Mouse (Mus musculus) intestine, embryonic 15.5 days (tissue): ENCODE results near the gene Epb41l1. TPM values are rescaled to one million over a fixed set of nuclear protein-coding genes. Genes with fewer than 3 reads are reported as not detected.
A peak's percentile ranks its signal among the peaks of the same experiment; 100 is the strongest.

Source experiments
- ATAC-seq: fragments of 200-750 bp; cut with Nextera tagmentation; 2 replicates; pipeline ENCODE4 v1.8.0; 2017; ENCODE audit warnings: moderate TSS enrichment, moderate library complexity
- H3K27ac ChIP-seq: fragments of 300-500 bp; sonication (generic); 2 replicates; pipeline ENCODE4 v1.5.1; 2015; ENCODE audit warnings: mild to moderate bottlenecking, inconsistent platforms
- H3K27me3 ChIP-seq: fragments of 300-500 bp; sonication (generic); replicated peaks from 2 replicates; pipeline ENCODE4 v1.6.1; 2015; ENCODE audit warnings: inconsistent platforms
- H3K36me3 ChIP-seq: fragments of 300-500 bp; sonication (generic); 2 replicates; pipeline ENCODE4 v1.6.1; 2015; ENCODE audit warnings: inconsistent platforms
- H3K4me1 ChIP-seq: fragments of 300-500 bp; sonication (generic); replicated peaks from 2 replicates; pipeline ENCODE4 v1.6.1; 2015; ENCODE audit warnings: inconsistent platforms
- H3K4me2 ChIP-seq: fragments of 300-500 bp; sonication (generic); replicated peaks from 2 replicates; pipeline ENCODE4 v1.6.1; 2015; ENCODE audit warnings: mild to moderate bottlenecking, inconsistent platforms
- H3K4me3 ChIP-seq: fragments of 300-500 bp; sonication (generic); replicated peaks from 2 replicates; pipeline ENCODE4 v1.5.1; 2015; ENCODE audit warnings: inconsistent platforms
- H3K9ac ChIP-seq: fragments of 300-500 bp; sonication (generic); 2 replicates; pipeline ENCODE4 v1.6.1; 2015; ENCODE audit warnings: inconsistent platforms
- H3K9me3 ChIP-seq: fragments of 300-500 bp; sonication (generic); 2 replicates; pipeline ENCODE4 v1.6.1; 2016; ENCODE audit warnings: inconsistent platforms
- WGBS: fragments of 180-500 bp; shearing (Covaris S2); methylation state at CpG from one replicate; pipeline ENCODE4 v1.1.7; 2015; 5-methylcytosine and 5-hydroxymethylcytosine counted together
- polyA plus RNA-seq: library from polyadenylated mRNA; unstranded; fragments of >200 nt; fragmentation: Nextera tagmentation; extraction: Ambion mirVana; gene quantifications from 2 replicates; pipeline ENCODE4 v1.2.1, GENCODE M21; 2015

Gene Epb41l1
- polyA plus RNA-seq, 1 experiment from 2014 or later = 1.9 TPM

DNA sequence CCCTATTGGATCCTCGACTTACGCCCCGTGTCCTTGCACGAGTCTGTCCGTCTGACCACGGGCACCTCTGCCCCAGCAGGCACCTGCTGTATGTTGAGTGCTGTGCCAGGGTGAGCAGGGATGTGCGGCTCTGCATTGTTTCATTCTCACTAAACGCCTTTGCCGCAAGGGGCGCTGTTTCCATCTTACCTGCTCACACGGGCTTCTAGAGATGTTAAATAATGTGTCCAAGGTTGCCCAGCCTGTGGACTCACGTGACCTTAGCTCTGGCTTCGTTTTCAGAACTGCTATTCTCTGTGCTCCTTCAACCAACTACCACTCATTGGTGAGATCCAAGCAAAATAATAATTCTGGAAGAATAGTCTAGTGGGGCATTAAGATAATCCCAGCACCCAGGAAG is 61.6 kb downstream of the Epb41l1 start:
- no peak overlapping the region for H3K4me2 ChIP-seq
- 41% methylated on average over 13 of the region's 13 CpGs for WGBS
- H3K4me1 ChIP-seq = no peaks in the 10 kb centered on the region
- H3K27me3 ChIP-seq = no peaks in the 10 kb centered on the region
- ATAC-seq = peak; percentile 36; the same call in 1 of the 2 replicates
- H3K9ac ChIP-seq = no peak overlapping the region
- no peak overlapping the region for H3K27ac ChIP-seq
- H3K4me3 ChIP-seq = no peak overlapping the region
- peaks cover 2% of the 10 kb centered on the region; the same call in 1 of the 2 replicates for H3K36me3 ChIP-seq
- H3K9me3 ChIP-seq = no peaks in the 10 kb centered on the region

DNA sequence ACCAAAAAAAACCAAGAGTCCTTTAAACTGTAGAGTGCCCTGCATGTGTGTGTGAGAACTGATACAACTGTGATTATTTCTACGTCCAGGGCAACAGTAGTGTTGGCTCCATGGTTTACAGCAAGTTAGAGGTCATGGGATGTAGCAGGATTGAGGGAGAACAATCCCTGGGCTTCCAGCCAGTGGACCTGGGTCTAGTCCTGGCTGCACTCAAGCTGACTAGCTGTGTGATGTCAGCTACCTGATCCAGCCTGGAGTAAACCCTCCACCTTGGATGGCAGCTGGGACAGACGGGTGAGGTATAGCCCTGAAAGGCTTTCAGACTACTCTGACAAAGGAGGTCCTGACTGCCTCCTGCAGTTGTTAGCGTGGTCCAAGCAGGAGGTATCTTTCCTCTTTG is 62.1 kb downstream of the Epb41l1 start:
- no peak for ATAC-seq
- no peaks in the 10 kb centered on the region for H3K27me3 ChIP-seq
- H3K4me3 ChIP-seq = no peak overlapping the region
- WGBS = 89% methylated on average over 3 of the region's 3 CpGs
- H3K27ac ChIP-seq = no peak overlapping the region
- H3K4me1 ChIP-seq = no peaks in the 10 kb centered on the region
- no peak overlapping the region for H3K4me2 ChIP-seq
- H3K9ac ChIP-seq = no peak overlapping the region
- peaks cover 2% of the 10 kb centered on the region; the same call in 1 of the 2 replicates for H3K36me3 ChIP-seq
- no peaks in the 10 kb centered on the region for H3K9me3 ChIP-seq

DNA sequence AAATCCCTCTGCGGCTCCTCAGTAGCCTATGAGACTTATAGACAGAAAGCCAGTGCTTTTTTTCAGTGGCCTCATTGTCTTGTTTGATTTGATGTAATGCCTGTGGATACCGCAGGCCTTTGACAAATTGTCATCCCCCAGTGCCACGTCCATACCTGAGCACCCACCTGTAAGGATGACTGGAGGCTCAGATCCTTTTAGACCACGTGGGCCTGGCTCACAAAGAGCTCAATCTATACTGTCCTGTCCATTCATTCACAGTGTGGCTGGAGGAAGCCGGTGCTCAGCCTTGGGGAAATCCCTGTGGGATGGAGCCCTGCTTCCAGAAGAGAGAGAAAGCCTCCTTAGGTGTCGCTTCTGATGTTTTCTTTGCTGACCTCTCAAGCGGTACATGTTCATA is 62.5 kb downstream of the Epb41l1 start:
- Histone ChIP-seq H3K4me2 (no peak overlapping the region), H3K4me3 (no peak overlapping the region), H3K9ac (no peak overlapping the region), H3K9me3 (no peaks in the 10 kb centered on the region), H3K27me3 (no peaks in the 10 kb centered on the region), H3K36me3 (peaks cover 2% of the 10 kb centered on the region; the same call in 1 of the 2 replicates), H3K4me1 (no peaks in the 10 kb centered on the region), H3K27ac (no peak overlapping the region)
- WGBS = 92% methylated on average over 7 of the region's 7 CpGs
- ATAC-seq = no peak

DNA sequence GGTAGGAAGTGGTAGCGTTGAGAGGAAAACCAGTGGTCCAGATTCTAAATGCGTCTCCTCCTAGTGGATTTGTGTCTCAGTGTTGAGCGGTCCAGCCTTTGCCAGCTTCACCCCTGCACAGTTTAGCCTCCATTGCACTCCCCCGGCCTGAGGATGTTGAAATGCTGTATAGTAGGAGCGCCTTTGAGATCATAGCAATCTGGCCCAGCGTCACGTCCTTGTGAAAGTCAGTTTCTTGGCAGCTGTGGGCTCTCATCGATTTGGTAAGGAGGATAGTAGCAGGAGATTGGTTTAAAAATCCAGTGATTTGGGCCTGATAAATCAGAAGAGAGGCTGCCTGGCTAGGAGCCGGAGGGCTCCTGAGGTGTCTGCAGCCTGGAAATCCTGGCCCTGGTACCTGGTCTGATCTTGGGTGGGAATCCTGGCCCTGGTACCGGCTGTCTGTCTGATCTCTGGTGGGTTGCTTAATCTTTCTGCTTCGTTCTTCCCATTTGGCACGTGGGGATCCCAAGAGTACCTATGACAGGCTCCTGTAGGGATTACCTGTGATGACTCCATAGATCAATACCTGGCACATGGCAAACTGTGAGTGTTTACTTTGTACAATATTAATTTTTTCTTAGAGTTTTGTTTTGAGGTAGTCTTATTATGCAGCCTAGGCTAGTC is 65.5 kb downstream of the Epb41l1 start:
- H3K27ac ChIP-seq = no peak overlapping the region
- 90% methylated on average over 12 of the region's 12 CpGs for WGBS
- H3K27me3 ChIP-seq = no peaks in the 10 kb centered on the region
- peaks cover 2% of the 10 kb centered on the region; the same call in 1 of the 2 replicates for H3K36me3 ChIP-seq
- no peak for ATAC-seq
- H3K9ac ChIP-seq = no peak overlapping the region
- H3K4me3 ChIP-seq = no peak overlapping the region
- H3K4me1 ChIP-seq = 0 out of 2 replicates have a peak, but pooled peaks cover 2% of the 10 kb centered on the region
- no peak overlapping the region for H3K4me2 ChIP-seq
- no peaks in the 10 kb centered on the region for H3K9me3 ChIP-seq

DNA sequence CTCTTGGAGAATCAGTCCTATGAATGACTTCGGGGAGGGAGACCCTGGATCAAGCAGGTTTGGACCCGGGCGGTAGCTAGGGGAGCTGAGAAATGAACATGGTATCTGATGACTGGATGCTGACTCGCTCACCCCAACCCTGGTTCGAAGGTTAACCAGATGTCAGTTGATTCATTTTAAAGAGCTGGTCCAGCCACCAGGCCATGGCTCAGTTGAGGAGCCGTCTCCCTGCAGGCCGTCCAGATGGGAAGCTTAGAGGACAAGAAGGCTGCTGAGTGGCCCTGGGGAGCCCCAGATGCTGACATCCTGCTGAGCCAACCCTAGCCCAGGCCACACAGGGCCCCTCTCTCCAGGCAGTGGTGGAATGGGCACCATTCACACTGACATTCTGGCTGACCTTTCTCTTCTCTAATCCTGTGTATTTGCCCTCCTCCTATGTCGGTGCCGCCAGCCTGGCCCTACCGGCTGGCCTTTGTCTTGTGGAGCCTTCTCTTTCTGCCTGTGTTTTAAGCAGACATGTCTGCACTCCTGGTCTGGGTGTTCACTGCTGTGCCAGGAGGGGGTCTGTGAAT is 67.0 kb downstream of the Epb41l1 start:
- H3K9me3 ChIP-seq = no peaks in the 10 kb centered on the region
- ATAC-seq = no peak
- 0 out of 2 replicates have a peak, but pooled peaks cover 2% of the 10 kb centered on the region for H3K36me3 ChIP-seq
- no peak overlapping the region for H3K9ac ChIP-seq
- no peak overlapping the region for H3K4me2 ChIP-seq
- no peak overlapping the region for H3K27ac ChIP-seq
- 0 out of 2 replicates have a peak, but pooled peaks cover 2% of the 10 kb centered on the region for H3K4me1 ChIP-seq
- no peaks in the 10 kb centered on the region for H3K27me3 ChIP-seq
- WGBS = 80% methylated on average over 10 of the region's 10 CpGs
- H3K4me3 ChIP-seq = no peak overlapping the region

DNA sequence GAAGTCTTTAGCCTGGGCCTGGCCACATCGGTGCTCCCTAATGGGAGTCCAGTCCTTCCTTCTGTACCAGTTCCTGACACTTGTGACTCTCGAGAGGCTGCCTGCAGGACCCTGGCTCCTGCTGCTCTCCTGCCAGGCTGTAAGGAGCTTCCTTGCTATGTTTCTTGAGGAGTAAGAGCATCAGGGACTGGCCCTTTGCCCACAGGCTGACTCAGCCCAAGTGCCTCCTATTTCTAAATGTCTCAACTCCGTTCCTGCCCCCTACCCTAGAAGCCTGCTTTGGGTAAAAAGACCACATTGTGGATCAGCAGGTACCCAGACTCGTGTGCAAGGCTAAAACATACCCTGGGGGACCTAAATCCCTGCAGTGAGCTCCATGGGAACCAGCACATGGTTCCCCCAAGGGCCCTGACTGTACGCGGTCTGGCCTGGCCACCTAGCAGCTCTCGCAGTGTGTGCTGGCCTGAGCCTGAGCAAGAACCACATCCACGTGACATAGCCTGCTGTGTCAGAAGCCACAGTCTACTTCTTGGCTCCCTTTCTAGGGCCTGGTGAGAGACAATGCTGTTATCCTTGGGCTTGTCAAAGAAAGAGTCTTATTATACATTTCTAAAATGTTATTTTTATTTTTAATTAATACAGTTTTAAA is 67.6 kb downstream of the Epb41l1 start:
- 79% methylated on average over 8 of the region's 8 CpGs for WGBS
- Histone ChIP-seq H3K27me3 (no peaks in the 10 kb centered on the region), H3K4me3 (no peak overlapping the region), H3K9ac (no peak overlapping the region), H3K4me1 (0 out of 2 replicates have a peak, but pooled peaks cover 2% of the 10 kb centered on the region), H3K9me3 (no peaks in the 10 kb centered on the region), H3K27ac (no peak overlapping the region), H3K4me2 (no peak overlapping the region), H3K36me3 (0 out of 2 replicates have a peak, but pooled peaks cover 2% of the 10 kb centered on the region)
- ATAC-seq = no peak

DNA sequence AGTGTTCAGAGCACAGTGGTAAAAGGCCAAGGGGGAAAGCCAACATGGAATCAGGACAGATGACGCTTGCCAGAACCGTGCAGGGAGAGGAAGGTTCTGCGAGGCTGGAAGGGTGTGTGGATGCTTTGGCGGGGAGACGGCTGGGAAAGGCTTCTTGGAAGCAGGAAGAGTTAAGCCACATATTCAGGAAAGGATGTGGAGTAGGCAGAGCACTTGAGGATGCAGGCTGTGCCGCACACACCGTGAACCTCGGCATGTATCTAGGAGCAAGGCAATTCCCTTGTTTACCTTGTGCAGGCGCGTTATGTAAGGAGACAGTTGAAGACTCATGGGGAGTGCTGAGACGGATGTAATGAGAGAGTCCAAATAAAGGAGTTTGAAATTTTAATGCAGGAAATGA is 69.5 kb downstream of the Epb41l1 start:
- no peak for ATAC-seq
- Histone ChIP-seq H3K4me1 (0 out of 2 replicates have a peak, but pooled peaks cover 2% of the 10 kb centered on the region), H3K9ac (no peak overlapping the region), H3K27ac (no peak overlapping the region), H3K36me3 (peaks cover 5% of the 10 kb centered on the region; the same call in 1 of the 2 replicates), H3K4me2 (no peak overlapping the region), H3K4me3 (no peak overlapping the region), H3K27me3 (no peaks in the 10 kb centered on the region), H3K9me3 (no peaks in the 10 kb centered on the region)
- WGBS = 27% methylated on average over 11 of the region's 11 CpGs

DNA sequence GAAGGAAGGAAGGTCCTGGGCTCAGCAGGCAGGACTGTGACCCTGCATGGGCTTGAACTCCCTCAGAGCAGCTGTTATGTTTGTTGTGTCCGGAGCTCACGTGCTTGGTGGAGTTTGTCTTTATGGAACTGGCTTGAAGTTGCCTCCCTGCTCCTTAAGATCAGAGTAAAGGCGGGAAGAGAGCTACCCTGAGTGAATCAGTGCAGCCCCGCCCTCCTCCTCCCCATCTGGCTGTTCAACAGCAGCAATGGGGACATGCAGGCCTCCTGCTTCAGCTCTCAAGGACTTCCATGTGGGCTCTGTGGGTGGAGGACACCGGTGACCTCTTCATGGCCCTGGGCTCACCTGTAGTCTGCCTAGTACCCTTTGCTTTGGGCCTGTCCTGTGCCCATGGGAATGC is 71.1 kb downstream of the Epb41l1 start:
- no peak overlapping the region for H3K4me3 ChIP-seq
- no peak for ATAC-seq
- H3K9ac ChIP-seq = no peak overlapping the region
- no peaks in the 10 kb centered on the region for H3K27me3 ChIP-seq
- no peaks in the 10 kb centered on the region for H3K9me3 ChIP-seq
- H3K4me2 ChIP-seq = no peak overlapping the region
- H3K4me1 ChIP-seq = 0 out of 2 replicates have a peak, but pooled peaks cover 2% of the 10 kb centered on the region
- peaks cover 8% of the 10 kb centered on the region; the same call in 1 of the 2 replicates for H3K36me3 ChIP-seq
- H3K27ac ChIP-seq = no peak overlapping the region
- WGBS = 64% methylated on average over 5 of the region's 5 CpGs

DNA sequence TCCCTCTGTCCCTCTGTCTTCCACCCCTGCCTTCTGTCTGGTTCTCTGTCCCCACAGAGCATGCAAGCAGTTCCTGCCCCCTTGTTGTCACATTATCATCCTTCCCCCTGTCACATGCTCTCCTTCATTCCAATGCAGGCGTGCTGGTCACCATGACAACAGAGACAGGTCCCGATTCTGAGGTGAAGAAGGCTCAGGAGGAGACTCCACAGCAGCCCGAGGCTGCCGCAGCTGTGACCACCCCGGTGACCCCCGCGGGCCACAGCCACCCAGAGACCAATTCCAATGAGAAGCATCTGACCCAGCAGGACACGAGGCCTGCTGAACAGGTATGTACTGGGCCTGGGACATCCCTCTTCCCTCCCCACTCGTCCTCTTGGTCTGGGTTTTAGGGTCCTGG is 73.1 kb downstream of the Epb41l1 start:
- no peak overlapping the region for H3K4me3 ChIP-seq
- H3K36me3 ChIP-seq = peaks cover 8% of the 10 kb centered on the region; the same call in 1 of the 2 replicates
- H3K9ac ChIP-seq = no peak overlapping the region
- H3K4me2 ChIP-seq = no peak overlapping the region
- H3K27ac ChIP-seq = no peak overlapping the region
- H3K4me1 ChIP-seq = 0 out of 2 replicates have a peak, but pooled peaks cover 2% of the 10 kb centered on the region
- H3K27me3 ChIP-seq = no peaks in the 10 kb centered on the region
- WGBS = 60% methylated on average over 9 of the region's 9 CpGs
- H3K9me3 ChIP-seq = no peaks in the 10 kb centered on the region
- ATAC-seq = no peak

DNA sequence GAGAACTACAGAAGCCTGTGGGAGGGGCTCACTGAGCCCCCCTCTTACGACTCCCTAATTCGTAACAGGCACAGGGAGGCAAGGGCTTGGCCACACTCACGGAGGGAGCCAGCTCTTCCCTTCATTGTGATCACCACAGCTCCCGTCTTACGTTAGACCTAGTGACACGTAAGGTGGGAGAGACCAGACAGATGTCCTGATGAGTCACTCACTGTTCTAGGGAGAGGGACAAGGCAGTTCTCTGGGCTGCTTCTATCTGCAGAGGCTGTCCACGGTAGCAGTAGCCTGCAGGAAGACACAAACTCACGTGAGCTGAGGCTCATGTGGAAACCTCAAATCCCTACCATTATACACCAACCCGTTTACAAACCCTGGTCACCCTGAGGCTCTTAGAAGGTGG is 73.8 kb downstream of the Epb41l1 start:
- 85% methylated on average over 9 of the region's 9 CpGs for whole genome bisulfite sequencing
- Histone ChIP-seq H3K9ac (no peak overlapping the region), H3K36me3 (peaks cover 8% of the 10 kb centered on the region; the same call in 1 of the 2 replicates), H3K4me1 (0 out of 2 replicates have a peak, but pooled peaks cover 2% of the 10 kb centered on the region), H3K4me2 (no peak overlapping the region), H3K4me3 (no peak overlapping the region), H3K9me3 (no peaks in the 10 kb centered on the region), H3K27ac (no peak overlapping the region), H3K27me3 (no peaks in the 10 kb centered on the region)
- peak; percentile 51; the same call in 1 of the 2 replicates for ATAC-seq

DNA sequence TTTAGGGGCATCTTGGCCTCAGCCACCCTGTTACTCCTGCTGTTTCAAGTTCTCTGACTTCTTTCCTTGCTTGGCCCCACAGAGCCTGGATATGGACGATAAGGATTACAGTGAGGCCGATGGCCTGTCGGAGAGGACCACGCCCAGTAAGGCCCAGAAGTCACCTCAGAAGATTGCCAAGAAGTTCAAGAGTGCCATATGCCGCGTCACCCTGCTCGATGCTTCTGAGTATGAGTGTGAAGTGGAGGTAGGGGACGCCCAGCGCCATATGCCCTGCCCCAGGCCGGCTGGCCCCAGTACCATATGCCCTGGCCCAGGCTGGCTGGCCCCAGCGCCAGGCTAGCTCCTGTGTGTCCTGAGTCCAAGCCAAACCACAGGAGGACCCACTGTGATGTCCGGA is 74.2 kb downstream of the Epb41l1 start:
- Histone ChIP-seq H3K27ac (no peak overlapping the region), H3K36me3 (peaks cover 8% of the 10 kb centered on the region; the same call in 1 of the 2 replicates), H3K4me3 (no peak overlapping the region), H3K4me2 (no peak overlapping the region), H3K4me1 (0 out of 2 replicates have a peak, but pooled peaks cover 2% of the 10 kb centered on the region), H3K9ac (no peak overlapping the region), H3K27me3 (no peaks in the 10 kb centered on the region), H3K9me3 (no peaks in the 10 kb centered on the region)
- ATAC-seq = peak; percentile 67; the same call in 1 of the 2 replicates
- 90% methylated on average over 12 of the region's 12 CpGs for WGBS

DNA sequence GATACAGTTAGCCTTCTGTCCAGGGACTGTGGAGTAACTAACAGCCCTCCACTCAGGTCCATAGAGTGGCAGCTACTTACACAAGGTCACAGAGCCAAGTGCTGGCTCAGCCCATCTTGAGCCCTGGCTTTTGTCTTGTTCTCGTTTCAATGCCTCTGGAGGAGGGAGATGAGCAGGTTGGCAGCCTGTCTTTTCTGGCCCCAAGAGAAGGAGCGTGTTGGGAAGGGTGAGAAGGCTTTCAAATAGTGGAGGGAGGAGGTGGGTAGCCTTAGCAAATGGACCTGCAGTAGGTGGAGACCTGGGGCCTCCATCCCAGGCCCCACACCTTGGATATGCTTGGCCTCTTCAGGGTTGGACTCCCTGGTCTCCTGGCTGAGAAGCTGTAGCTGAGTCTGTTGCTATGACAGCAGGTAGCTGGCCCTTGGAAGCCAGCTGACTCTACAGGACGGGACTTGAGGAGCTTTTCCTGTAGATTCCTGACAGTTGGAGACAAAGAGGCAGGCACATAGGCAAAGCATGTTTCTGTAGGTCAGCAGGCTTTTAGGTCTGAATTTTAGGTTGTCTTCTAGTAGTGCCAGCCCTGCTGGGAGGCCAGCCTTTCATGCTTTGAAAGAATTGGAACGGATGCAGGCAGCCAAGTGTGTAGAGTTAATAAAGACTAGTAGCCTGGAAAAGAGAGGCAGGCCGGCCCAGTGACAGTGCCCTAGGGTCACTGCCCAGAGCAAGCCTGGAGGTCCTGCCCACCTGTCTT is 76.3 kb downstream of the Epb41l1 start:
- H3K9ac ChIP-seq = no peak overlapping the region
- H3K4me1 ChIP-seq = no peaks in the 10 kb centered on the region
- H3K4me2 ChIP-seq = no peak overlapping the region
- H3K27ac ChIP-seq = no peak overlapping the region
- no peaks in the 10 kb centered on the region for H3K27me3 ChIP-seq
- peaks cover 13% of the 10 kb centered on the region; the same call in 1 of the 2 replicates for H3K36me3 ChIP-seq
- 76% methylated on average over 5 of the region's 5 CpGs for WGBS
- H3K4me3 ChIP-seq = no peak overlapping the region
- no peak for ATAC-seq
- H3K9me3 ChIP-seq = no peaks in the 10 kb centered on the region
